Mouse (Mus musculus) stomach, embryonic 15.5 days (tissue): ENCODE results near the gene Zfp652. TPM values are rescaled to one million over a fixed set of nuclear protein-coding genes. Genes with fewer than 3 reads are reported as not detected.

ENCODE experiments used
- ATAC-seq: fragments of 200-750 bp; cut with Nextera tagmentation; 2 replicates; pipeline ENCODE4 v1.8.0; 2017; ENCODE audit warnings: low read depth, moderate number of reproducible peaks, moderate TSS enrichment; ENCODE audit not compliant: insufficient read depth, low FRiP score
- H3K27ac ChIP-seq: fragments of 300-500 bp; sonication (generic); 2 replicates; pipeline ENCODE4 v1.5.1; 2015; ENCODE audit warnings: mild to moderate bottlenecking, inconsistent platforms
- H3K27me3 ChIP-seq: fragments of 300-500 bp; sonication (generic); replicated peaks from 2 replicates; pipeline ENCODE4 v1.6.1; 2015; ENCODE audit warnings: inconsistent platforms
- H3K36me3 ChIP-seq: fragments of 300-500 bp; sonication (generic); 2 replicates; pipeline ENCODE4 v1.6.1; 2015; ENCODE audit warnings: inconsistent platforms
- H3K4me1 ChIP-seq: fragments of 300-500 bp; sonication (generic); 2 replicates; pipeline ENCODE4 v1.6.1; 2015; ENCODE audit warnings: inconsistent platforms
- H3K4me2 ChIP-seq: fragments of 300-500 bp; sonication (generic); 2 replicates; pipeline ENCODE4 v1.6.1; 2015; ENCODE audit warnings: mild to moderate bottlenecking, inconsistent platforms
- H3K4me3 ChIP-seq: fragments of 300-500 bp; sonication (generic); replicated peaks from 2 replicates; pipeline ENCODE4 v1.5.1; 2015; ENCODE audit warnings: inconsistent platforms
- H3K9ac ChIP-seq: fragments of 300-500 bp; sonication (generic); 2 replicates; pipeline ENCODE4 v1.6.1; 2015; ENCODE audit warnings: inconsistent platforms
- H3K9me3 ChIP-seq: fragments of 300-500 bp; sonication (generic); 2 replicates; pipeline ENCODE4 v1.6.1; 2016; ENCODE audit warnings: inconsistent platforms
- WGBS: fragments of 180-500 bp; shearing (Covaris S2); methylation state at CpG from one replicate; pipeline ENCODE4 v1.1.7; 2015; 5-methylcytosine and 5-hydroxymethylcytosine counted together
- polyA plus RNA-seq: library from polyadenylated mRNA; unstranded; fragments of >200 nt; fragmentation: Nextera tagmentation; extraction: Ambion mirVana; gene quantifications from 2 replicates; pipeline ENCODE4 v1.2.1, GENCODE M21; 2015

The Zfp652 gene
- polyA plus RNA-seq, 1 experiment from 2014 or later: 21.7 TPM

GRCm38 (mm10) chr11:95791787-95792186 is 79.3 kb downstream of the Zfp652 start:
- Histone ChIP-seq H3K27me3 (0 out of 2 replicates have a peak, but pooled peaks cover 7% of the 10 kb centered on the region), H3K4me1 (peaks cover 5% of the 10 kb centered on the region), H3K4me2 (no peak overlapping the region), H3K36me3 (no peaks in the 10 kb centered on the region), H3K9me3 (no peaks in the 10 kb centered on the region), H3K9ac (no peak overlapping the region), H3K4me3 (no peak overlapping the region), H3K27ac (no peak overlapping the region)
- ATAC-seq: no peak
- WGBS: 81% methylated on average over 13 of the region's 13 CpGs

GRCm38 (mm10) chr11:95792950-95793509 is 80.6 kb downstream of the Zfp652 start:
- H3K27me3 ChIP-seq: peaks cover 15% of the 10 kb centered on the region; the same call in 1 of the 2 replicates
- peak; percentile 76; the same call in 1 of the 2 replicates for ATAC-seq
- H3K36me3 ChIP-seq: no peaks in the 10 kb centered on the region
- no peak overlapping the region for H3K27ac ChIP-seq
- WGBS: 90% methylated on average over 8 of the region's 8 CpGs
- peaks cover 8% of the 10 kb centered on the region for H3K4me1 ChIP-seq
- H3K9me3 ChIP-seq: no peaks in the 10 kb centered on the region
- no peak overlapping the region for H3K4me2 ChIP-seq
- H3K9ac ChIP-seq: no peak overlapping the region
- H3K4me3 ChIP-seq: no peak overlapping the region

- WGBS: 63% methylated on average over 5 of the region's 5 CpGs
- no peak for ATAC-seq
- H3K9ac ChIP-seq: no peak overlapping the region
- no peak overlapping the region for H3K27ac ChIP-seq
- no peaks in the 10 kb centered on the region for H3K9me3 ChIP-seq
- H3K27me3 ChIP-seq: peaks cover 15% of the 10 kb centered on the region; the same call in 1 of the 2 replicates
- H3K4me3 ChIP-seq: no peak overlapping the region
- H3K36me3 ChIP-seq: no peaks in the 10 kb centered on the region
- H3K4me1 ChIP-seq: peaks cover 8% of the 10 kb centered on the region
- H3K4me2 ChIP-seq: no peak overlapping the region
Observed at GRCm38 (mm10) chr11:95794201-95794600, 81.7 kb downstream of the Zfp652 start.

- Histone ChIP-seq H3K4me1 (peaks cover 8% of the 10 kb centered on the region), H3K4me2 (no peak overlapping the region), H3K27me3 (peaks cover 15% of the 10 kb centered on the region; the same call in 1 of the 2 replicates), H3K27ac (no peak overlapping the region), H3K36me3 (no peaks in the 10 kb centered on the region), H3K9ac (no peak overlapping the region), H3K4me3 (no peak overlapping the region), H3K9me3 (no peaks in the 10 kb centered on the region)
- no peak for ATAC-seq
- WGBS: 72% methylated on average over 5 of the region's 5 CpGs
Observed at GRCm38 (mm10) chr11:95795582-95795981, 83.1 kb downstream of the Zfp652 start.

- Histone ChIP-seq H3K9me3 (no peaks in the 10 kb centered on the region), H3K4me3 (no peak overlapping the region), H3K36me3 (no peaks in the 10 kb centered on the region), H3K27ac (no peak overlapping the region), H3K27me3 (no peaks in the 10 kb centered on the region), H3K9ac (no peak overlapping the region), H3K4me2 (no peak overlapping the region), H3K4me1 (0 out of 2 replicates have a peak, but pooled peaks cover 5% of the 10 kb centered on the region)
- no peak for ATAC-seq
- 65% methylated on average over 5 of the region's 5 CpGs for WGBS
Observed at GRCm38 (mm10) chr11:95805010-95805409, 92.5 kb downstream of the Zfp652 start.

GRCm38 (mm10) chr11:95805527-95805926 is 93.1 kb downstream of the Zfp652 start:
- no peaks in the 10 kb centered on the region for H3K9me3 ChIP-seq
- no peak overlapping the region for H3K27ac ChIP-seq
- 0 out of 2 replicates have a peak, but pooled peaks cover 5% of the 10 kb centered on the region for H3K4me1 ChIP-seq
- WGBS: 29% methylated on average over 3 of the region's 3 CpGs
- peak; percentile 79 for ATAC-seq
- H3K27me3 ChIP-seq: no peaks in the 10 kb centered on the region
- H3K9ac ChIP-seq: no peak overlapping the region
- H3K36me3 ChIP-seq: no peaks in the 10 kb centered on the region
- no peak overlapping the region for H3K4me3 ChIP-seq
- H3K4me2 ChIP-seq: no peak overlapping the region

DNA sequence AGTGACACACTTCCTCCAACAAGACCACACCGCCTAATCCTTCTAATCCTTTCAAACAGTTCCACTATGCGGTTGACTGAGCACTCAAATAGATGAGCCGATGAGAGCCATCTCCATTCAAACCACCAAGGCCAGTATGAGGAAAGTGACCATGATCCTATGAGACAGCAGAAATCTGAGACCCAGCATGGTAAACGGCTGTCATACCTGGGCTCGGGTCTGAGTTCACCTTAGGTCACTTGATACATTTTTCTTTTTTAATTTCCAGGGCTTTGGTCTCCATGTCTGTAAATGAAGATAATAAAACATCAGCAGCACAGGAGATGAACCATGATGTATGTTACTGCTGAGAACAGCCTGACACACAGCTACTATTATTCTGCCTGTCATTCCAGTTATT is 95.4 kb downstream of the Zfp652 start:
- WGBS: 93% methylated on average over 5 of the region's 5 CpGs
- no peak for ATAC-seq
- H3K9me3 ChIP-seq: no peaks in the 10 kb centered on the region
- H3K4me2 ChIP-seq: no peak overlapping the region
- 0 out of 2 replicates have a peak, but pooled peaks cover 5% of the 10 kb centered on the region for H3K4me1 ChIP-seq
- no peaks in the 10 kb centered on the region for H3K36me3 ChIP-seq
- no peak overlapping the region for H3K9ac ChIP-seq
- no peaks in the 10 kb centered on the region for H3K27me3 ChIP-seq
- H3K4me3 ChIP-seq: no peak overlapping the region
- H3K27ac ChIP-seq: no peak overlapping the region

GRCm38 (mm10) chr11:95808448-95809011 is 96.1 kb downstream of the Zfp652 start:
- no peak overlapping the region for H3K4me2 ChIP-seq
- peak overlapping the region; percentile 48; the same call in 1 of the 2 replicates for H3K27ac ChIP-seq
- 50% methylated on average over 5 of the region's 5 CpGs for WGBS
- no peaks in the 10 kb centered on the region for H3K9me3 ChIP-seq
- H3K4me1 ChIP-seq: 0 out of 2 replicates have a peak, but pooled peaks cover 5% of the 10 kb centered on the region
- H3K4me3 ChIP-seq: no peak overlapping the region
- H3K27me3 ChIP-seq: no peaks in the 10 kb centered on the region
- no peaks in the 10 kb centered on the region for H3K36me3 ChIP-seq
- ATAC-seq: peak; percentile 92
- no peak overlapping the region for H3K9ac ChIP-seq

DNA sequence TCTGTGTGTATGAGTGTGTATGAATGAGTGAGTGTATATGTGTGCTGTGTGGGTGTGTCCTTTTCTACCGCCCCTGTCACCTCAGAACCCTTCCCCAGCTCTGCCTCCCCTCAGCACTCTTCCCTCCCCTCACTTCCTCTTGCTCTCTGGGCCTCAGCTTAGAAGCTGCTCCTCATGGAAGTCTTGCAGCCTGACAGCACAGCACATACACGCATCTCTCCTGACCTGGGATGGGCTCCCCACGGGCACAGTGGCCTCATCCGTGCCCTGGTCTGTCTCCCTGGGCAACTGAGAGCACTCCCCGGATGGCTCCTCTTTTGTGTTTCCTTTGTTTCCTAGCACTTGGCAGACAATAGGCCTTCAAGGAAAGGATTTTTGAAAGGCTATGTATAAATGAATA is 97.1 kb downstream of the Zfp652 start:
- 56% methylated on average over 5 of the region's 5 CpGs for WGBS
- H3K9ac ChIP-seq: no peak overlapping the region
- H3K9me3 ChIP-seq: no peaks in the 10 kb centered on the region
- H3K36me3 ChIP-seq: no peaks in the 10 kb centered on the region
- H3K4me2 ChIP-seq: no peak overlapping the region
- H3K27ac ChIP-seq: no peak overlapping the region
- H3K4me3 ChIP-seq: no peak overlapping the region
- no peaks in the 10 kb centered on the region for H3K27me3 ChIP-seq
- 0 out of 2 replicates have a peak, but pooled peaks cover 5% of the 10 kb centered on the region for H3K4me1 ChIP-seq
- ATAC-seq: no peak

DNA sequence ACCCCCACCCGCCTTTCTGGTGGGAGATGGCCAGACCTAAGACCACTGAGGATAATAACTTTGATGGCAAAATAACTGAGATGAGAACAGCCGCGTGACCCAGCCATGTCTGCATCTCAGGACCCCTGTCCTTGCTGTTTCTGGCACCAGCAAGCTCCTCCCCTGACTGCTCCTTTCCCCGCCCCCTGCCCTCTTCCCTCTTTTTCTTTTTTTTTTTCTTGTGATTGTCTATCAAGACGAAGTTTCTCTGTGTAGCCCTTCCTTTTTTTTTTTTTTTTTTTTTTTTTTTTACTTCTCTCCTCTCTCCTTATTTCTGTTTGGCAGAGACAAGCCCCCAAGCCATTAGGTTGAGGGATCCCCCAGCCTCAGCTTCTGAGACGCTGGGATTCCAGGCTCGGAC is 98.4 kb downstream of the Zfp652 start:
- WGBS: 64% methylated on average over 7 of the region's 7 CpGs
- no peak overlapping the region for H3K4me2 ChIP-seq
- no peaks in the 10 kb centered on the region for H3K9me3 ChIP-seq
- H3K36me3 ChIP-seq: no peaks in the 10 kb centered on the region
- ATAC-seq: no peak
- no peak overlapping the region for H3K27ac ChIP-seq
- no peak overlapping the region for H3K9ac ChIP-seq
- no peaks in the 10 kb centered on the region for H3K4me1 ChIP-seq
- no peaks in the 10 kb centered on the region for H3K27me3 ChIP-seq
- H3K4me3 ChIP-seq: no peak overlapping the region

DNA sequence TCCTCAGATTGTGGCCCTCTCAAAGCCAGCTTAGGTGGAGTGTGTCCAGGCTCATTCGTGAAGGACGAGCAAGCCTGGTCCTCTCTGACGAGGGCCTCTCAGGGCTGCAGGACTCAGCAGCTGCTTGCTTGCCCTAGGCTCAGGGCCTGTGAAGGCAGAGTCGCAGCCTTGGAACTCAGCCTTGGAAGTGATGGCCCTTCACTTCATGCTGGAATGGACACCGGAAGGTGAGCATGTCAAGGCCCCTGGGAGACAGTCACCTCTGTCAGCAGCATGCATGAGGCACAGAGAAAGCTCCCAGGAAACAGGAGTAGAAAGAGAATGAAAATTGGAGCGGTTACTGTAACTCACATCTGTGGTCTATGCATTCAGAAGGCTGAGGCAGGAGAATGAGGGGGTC is 99.3 kb downstream of the Zfp652 start:
- Histone ChIP-seq H3K4me2 (no peak overlapping the region), H3K9me3 (no peaks in the 10 kb centered on the region)
- ATAC-seq: no peak

GRCm38 (mm10) chr11:95812224-95812623 is 99.8 kb downstream of the Zfp652 start:
- H3K4me1 ChIP-seq: no peaks in the 10 kb centered on the region
- H3K4me2 ChIP-seq: no peak overlapping the region
- H3K36me3 ChIP-seq: no peaks in the 10 kb centered on the region
- no peak for ATAC-seq
- H3K9me3 ChIP-seq: no peaks in the 10 kb centered on the region
- H3K27ac ChIP-seq: no peak overlapping the region
- no peak overlapping the region for H3K9ac ChIP-seq
- H3K4me3 ChIP-seq: no peak overlapping the region
- no peaks in the 10 kb centered on the region for H3K27me3 ChIP-seq
- 81% methylated on average over 4 of the region's 4 CpGs for WGBS

More for the DNA sequence above, 99.3 kb downstream of the Zfp652 start:
- no peaks in the 10 kb centered on the region for H3K4me1 ChIP-seq
- no peak overlapping the region for H3K9ac ChIP-seq
- WGBS: 81% methylated on average over 6 of the region's 6 CpGs
- H3K27ac ChIP-seq: no peak overlapping the region
- no peaks in the 10 kb centered on the region for H3K27me3 ChIP-seq
- no peak overlapping the region for H3K4me3 ChIP-seq
- H3K36me3 ChIP-seq: no peaks in the 10 kb centered on the region
